Mouse (Mus musculus): ENCODE measurements at regions not wholly inside any gene's neighbourhood (a gene's known extent, or its start where the extent isn't known, plus 50 kb on each side); places are given as distances from the start of the nearest gene placed in this dataset.

DNA sequence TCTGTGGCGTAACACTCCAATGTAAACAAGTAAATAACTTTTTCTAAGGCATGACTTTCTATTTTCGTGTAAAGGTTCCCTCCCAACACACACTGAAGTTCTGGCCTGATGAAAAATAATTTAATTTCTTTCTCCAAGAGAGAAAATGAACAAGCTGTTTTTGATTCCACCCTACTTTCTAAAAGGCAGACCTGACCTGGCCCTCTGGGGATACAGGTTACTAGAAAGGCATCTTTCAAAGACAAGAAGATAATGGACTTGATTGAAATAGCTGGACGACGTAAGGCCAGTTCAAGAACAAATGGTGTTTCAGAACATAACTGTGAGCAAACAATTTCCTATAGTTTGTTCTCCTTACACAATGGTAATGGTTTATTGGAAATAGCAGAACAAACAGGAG, 273.5 kb downstream of the Ptprc start:
- TF ChIP-seq CTCF (IDR thresholded peaks at IDR 0.05; ENCODE audit: extremely low read depth, insufficient read depth, low read length) (no peak), POLR2A (IDR thresholded peaks at IDR 0.05; ENCODE audit: extremely low read depth, insufficient read depth, low read length) (no peak)

All from cortical plate, adult 2 months (tissue).